Mouse (Mus musculus) monocyte, adult 2 months (primary cell): ENCODE measurements around the gene Clps.
"Not testable (repeated sequence)": the region's sequence is repeated elsewhere in the genome, so short reads cannot be mapped to it uniquely, and the experiment has no call there.

Experiments used
- DNase-seq, 2 experiments: peaks; one replicate each; pipeline ENCODE4 v3.0.0; 2022; ENCODE audit warnings: low spot score in 2 of 2, low read depth in 1 of 2

Gene Clps

DNA sequence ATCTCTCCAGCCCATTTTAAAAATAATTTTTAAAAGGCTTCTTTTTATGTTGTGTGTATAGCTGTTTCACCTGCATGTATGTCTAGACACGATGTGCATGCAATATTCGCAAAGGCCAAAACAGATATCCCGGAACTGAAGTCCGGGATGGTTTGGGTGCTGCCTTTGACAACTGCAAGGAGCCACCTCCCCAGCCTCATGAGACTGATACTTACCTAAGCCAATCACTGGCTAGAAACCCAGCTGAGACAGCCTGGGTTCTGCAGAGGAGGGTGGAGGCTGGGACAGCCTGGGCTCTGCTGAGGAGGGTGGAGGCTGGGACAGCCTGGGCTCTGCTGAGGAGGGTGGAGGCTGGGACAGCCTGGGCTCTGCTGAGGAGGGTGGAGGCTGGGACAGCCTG lies 6.5 kb downstream of the Clps start:
- not testable (repeated sequence) for DNase-seq

DNA sequence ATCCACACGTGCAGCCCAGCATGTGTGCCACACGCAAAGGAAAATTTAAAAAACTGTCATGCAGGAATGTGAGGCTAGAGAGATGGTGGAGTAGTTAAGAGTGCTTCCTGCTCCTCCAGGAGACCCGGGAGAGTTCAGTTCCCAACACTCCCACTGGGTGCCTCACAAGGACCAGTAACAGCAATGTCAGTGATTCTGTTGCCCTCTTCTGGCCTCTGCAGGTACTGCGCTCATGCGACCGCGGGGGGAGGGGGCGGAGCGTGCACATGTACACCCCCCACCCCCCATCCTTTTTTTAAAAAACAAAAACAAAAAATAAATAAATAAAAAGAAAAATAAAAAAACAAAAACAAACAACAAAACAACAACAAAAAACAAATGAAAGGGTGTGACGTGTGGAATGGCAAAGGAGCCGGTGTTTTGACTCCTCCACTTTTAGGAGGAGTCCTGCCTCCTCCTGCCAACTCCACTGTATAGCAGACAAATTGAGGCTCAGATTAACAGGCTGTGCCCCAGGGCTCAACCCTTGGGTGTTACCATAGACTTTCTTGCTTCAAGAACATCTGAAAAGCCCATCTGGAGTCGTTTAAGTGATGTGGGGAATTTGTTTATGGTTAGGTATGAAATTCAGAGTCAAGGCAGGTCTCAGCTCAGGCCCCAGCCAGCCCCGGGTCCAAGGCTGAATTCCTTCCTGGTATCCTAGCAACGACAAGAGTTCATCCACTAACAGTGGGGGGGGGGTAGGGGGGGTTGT lies 7.3 kb downstream of the Clps start:
- peak; percentile 19 to 46 for DNase-seq

DNA sequence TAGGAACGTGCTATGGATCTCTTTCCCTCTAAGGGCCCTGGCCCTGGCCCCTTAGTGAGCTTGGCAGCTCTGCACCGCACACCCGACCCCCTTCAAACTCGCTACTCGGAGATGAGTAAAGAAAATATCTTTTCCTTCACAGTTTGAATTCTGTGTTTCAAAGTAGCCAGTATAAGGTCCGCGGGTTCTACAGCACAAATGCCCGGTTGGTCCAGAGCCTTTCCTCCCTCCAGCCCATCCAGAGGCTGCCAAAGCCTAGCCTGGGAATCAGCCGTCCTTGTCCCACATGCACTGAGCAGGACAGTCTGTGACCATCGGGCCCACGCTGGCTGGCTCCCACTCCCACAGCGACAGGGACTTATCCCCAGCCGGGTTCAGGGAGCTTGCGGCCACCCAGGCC lies 11.5 kb downstream of the Clps start, which contains the start of gene Clpsl2:
TSS of gene Clpsl2 (plus strand) at position 301 of the 400 bp plus-strand sequence.
- DNase-seq: no peak

DNA sequence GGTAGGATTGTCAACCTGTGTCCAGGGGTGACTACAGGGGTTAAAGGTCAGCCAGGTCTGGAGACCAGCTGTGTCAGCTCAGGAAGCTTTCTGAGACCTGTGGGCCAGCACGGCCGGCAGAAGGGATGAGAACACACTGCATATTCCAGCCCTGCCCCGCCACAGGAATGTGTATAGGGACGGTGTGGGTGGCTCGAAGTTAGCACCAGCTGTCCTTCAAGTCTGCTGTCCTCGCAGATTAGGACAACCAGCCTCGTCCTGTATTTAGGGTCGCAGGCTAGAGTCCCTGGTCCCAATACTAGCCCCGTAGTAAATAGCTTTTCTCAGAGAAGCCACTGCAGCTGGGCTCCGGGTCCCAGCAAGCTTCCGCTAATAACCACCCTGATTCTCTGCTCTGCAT lies 12.0 kb downstream of the Clps start:
- DNase-seq: no peak

DNA sequence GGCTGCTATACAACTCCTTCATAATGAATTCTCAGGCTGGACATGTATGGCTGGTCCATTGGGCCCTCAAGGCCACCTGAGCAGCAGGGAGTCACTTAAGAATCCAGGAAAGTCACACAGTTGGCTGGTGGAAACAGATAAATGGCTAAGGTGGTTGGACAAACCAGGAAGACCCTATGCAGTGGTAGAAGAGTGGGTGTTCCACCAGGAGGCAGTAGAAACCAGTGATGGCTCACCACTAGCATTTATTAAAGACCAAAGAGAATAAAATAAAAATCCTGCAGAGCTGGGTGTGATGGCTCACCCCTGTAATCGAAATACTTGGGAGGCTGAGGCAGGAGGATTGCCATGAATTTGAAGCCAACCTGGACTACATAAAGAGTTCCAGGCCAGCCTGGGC lies 13.6 kb downstream of the Clps start:
- no peak for DNase-seq

DNA sequence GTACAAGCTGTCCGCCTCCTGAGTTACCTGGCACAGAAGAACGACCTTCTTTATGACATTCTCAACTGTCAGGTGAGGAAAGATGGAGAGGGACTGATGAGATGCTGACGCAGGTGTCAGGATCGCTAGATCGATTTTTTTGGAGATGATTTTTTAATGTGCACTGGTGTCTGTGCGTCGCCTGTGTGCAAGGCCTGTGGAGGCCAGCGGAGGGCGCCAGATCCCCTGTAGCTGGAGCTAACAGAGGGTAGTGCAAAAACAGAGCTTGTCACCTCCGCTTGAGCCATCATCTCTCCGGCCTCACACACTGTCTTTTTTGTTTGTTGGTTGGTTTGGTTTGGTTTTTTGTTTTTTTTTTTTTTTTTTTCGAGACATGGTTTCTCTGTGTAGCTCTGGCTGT lies 22.7 kb downstream of the Clps start:
- no peak for DNase-seq

DNA sequence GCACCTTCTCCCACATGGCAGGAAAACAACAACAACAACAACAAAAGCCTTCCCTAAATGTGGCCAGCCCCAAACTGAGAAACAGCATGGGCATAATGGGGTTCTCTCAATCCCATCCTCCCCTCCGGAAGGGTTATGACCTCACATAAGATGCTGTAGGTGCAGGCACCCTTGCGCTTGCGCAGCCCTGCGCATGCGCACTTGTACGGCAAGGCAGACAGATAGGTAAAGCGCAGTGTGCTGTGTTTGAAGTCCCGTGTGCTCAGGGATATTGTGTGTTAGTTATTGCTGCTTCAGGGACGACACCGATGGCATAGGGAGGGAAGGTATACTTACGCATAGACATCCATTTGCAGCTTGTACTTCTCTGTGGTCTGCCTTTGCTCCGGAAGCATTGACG lies 27.2 kb downstream of the Clps start:
- no peak for DNase-seq

DNA sequence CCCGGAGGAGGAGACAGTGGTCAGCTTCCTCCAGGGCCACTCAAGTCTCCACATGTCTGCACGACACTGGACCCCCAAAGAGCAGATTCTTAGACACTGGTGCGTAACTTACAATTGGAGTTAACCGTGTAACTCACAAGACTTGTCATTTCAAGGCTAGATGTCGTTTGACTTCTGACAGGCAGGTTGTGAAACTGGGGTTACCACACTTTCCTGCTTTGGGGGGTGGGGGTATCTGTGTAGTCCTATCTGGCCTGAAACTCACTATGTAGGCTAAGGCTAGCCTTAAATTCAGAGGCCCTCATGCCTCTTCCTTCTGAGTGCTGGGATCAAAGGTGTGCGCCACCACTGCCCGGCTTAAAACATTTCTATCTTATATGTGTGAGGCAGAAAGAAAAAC lies 28.0 kb downstream of the Clps start:
- DNase-seq: no peak

DNA sequence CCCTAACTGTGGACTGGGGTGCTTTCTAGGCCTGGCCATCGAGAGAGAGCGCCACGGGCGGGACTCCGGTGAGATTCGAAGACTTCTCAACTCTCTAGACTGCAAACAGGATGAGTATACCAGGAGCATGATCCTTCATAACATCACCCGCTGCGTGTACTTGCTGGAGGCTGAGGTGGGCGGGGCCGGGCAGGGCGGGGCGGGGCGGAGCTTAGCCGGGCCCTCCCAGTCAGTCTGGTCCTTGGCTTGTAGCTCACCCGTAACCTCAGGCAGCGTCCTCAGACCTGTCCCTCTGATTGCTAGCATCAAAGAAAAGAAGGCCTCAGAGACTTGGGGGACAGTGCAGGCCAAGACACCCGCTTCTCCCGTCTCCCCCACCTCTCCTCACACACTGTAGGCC lies 28.6 kb downstream of the Clps start:
- no peak for DNase-seq

DNA sequence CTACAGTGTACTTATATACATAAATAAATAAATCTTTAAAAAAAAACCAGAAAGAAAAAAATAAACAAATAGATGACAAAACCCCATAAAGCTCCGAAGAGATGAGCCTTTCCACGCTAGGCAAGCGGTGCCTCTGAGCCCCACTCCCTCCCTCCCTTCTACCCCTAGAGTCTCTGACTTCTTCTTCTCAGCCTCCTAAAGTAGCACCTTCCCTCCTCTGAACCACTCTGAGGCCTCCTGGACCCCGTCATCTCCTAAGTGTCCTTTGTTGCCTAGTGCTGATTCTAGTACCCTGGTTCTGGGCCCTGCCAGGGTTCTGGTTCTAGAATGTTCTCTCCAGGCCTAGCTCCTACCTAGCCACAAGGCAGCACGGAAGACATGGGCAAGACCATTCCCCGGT lies 30.1 kb downstream of the Clps start, which contains the start of gene Armc12:
TSS of gene Armc12 (plus strand) at position 301 of the 400 bp plus-strand sequence.
- DNase-seq: no peak

DNA sequence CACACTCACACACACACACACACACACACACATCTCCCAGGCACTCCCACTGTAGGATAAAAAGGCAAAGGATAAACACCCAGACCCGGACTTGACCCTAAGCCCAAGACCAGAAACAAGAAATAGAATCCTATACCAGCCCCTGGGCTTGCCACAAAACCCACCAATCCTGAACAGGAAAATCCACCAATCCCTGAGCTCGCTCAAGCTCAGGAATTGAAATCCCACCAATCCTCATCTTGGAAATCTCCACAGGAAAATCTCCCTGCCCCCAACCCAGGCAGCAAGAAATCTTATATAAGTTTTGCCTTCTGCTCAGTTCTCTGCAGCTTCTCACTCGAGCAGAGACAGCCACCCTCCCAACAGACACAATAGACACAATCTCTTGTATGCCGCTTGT lies 31.4 kb downstream of the Clps start:
- no peak for DNase-seq

DNA sequence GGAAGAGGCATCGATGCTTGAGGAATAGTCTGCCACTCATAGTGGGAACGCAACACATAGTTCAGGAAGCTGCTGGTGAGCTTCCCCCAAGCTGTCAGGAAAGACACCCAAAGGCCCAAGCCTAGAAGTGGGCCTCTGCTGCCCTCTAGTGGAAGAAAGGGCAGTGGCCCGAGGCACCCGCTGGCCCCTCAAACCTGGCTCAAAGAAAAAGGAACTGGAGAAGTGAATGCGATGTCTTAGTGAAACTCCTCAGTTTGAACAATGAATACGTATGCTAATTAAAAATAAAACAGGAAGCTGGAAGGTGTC lies 32.6 kb downstream of the Clps start:
- DNase-seq: peak; percentile 70 to 78

DNA sequence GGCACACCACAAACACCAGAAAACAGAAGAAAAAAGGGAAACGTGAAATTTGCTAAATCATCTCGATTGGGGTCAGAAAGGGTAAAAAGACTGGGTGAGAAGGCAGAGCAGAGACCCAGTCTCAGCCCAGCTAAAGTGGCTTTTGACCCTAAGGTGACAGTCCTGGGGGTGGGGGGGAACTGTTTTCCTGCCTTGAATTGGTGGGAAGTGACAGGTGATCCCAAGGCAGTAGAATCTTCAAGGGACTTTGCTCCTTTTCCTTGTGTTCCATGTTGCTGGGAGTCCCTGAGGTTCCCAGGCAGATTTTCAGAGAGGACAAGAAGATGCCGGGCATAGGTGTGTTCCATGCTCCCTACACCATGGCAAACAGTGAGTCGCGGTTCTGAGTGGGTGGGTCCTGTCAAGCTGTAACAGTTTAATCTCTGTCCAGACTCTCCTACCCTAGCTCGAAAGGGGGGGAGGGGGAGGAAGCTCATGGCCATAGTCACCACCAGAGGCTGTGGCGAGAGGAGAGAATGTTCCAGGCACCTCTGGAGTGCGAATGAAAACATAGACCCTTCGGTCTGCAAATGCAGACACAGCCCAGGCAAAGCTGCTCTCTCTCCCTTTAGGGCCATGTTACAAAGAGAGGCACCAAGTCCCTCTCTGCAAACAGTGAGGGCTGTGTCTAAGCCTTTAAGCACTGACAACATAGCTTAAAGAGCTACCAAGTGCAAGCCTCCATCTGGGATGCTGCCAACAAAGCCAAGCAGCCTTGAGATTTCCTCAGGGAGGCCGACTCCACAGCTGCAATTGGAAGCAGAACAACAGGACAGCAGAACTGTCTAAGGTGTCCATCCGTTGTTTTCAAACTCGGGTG lies 33.2 kb downstream of the Clps start:
- DNase-seq: no peak

DNA sequence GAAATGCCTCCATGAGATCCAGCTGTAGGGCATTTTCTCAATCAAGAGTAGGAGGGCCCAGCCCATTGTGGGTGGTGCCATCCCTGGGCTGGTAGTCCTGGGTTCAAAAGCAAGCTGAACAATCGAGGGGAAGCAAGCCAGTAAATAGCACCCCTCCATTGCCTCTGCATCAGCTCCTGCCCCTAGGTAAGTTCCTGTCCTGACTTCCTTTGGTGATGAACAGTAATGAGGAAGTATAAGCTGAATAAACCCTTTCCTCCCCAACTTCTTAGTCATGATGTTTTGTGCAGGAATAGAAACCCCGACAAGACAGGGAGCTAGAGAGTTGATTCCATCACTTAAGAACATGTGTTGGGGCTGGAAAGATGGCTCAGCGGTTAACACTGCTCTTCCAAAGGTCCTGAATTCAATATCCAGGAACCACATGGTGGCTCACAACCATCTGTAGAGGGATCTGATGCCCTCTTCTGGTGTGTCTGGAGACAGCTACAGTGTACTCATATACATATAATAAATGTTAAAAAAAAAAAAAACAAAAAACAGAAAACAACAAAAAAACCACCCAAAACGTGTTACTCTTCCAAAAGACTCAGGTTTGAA lies 35.6 kb downstream of the Clps start:
- DNase-seq: no peak

DNA sequence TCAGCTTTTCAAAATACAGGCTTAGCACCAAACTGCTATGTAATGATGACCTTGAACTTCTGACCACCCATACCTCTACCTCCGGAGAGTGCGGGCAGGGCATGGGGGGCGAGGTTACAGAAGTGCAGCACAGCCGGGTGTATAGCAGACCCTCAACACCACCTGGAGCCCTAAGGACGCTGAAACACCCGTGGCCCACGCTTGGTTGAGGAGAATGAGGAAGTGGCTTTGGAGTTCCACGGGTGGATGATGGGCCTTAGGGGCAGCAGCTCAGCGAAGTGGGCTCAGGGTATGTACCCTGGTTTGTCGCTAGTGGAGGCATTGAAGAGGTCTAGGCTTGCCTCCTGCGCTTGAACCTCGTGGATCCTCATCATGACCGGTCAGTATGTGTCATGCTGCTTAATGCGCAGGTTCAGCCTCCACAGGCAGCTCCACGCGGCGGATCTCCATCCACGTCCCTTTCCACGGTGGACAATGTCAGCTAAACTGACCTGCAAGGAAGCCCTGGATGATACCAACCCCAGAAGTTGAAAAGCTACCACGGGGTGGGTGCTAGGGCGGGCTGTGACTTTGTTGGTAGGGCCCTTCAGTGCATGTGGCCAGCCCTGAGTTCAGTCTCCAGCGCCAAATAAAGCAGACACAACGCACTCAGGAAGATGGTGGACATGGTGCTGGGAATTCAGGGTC lies 36.4 kb downstream of the Clps start:
- DNase-seq: no peak

DNA sequence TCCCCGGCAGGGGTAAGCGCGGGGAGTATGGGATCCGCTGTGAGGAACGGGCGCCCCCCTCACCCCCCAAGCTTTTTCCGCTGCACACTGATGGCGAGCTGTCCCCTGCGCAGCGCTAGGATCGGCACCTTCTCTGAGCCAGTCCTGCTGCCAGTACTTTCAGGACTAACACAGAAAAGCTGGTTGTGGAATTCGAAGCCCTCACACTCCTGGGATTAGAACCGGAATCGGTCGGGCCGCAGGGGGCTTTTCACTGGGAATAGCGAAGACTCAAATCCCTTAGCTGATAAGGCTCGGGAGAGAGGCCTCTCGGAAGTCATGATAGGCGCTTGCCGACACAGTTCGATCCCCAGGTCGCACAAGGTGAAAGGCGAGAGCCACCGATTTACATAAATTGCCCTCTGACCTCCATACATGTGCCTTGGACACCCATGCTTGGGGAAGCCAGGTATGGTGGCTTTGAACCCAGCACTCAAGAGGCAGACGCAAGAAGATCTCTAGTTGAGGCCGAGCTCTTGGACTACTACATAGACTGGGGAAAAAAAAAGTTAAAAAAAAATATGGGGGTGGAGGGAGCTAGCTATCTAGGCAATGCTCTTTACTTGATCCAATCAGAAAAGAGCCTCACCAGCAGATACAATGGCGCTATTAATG lies 37.1 kb downstream of the Clps start:
- no peak for DNase-seq

DNA sequence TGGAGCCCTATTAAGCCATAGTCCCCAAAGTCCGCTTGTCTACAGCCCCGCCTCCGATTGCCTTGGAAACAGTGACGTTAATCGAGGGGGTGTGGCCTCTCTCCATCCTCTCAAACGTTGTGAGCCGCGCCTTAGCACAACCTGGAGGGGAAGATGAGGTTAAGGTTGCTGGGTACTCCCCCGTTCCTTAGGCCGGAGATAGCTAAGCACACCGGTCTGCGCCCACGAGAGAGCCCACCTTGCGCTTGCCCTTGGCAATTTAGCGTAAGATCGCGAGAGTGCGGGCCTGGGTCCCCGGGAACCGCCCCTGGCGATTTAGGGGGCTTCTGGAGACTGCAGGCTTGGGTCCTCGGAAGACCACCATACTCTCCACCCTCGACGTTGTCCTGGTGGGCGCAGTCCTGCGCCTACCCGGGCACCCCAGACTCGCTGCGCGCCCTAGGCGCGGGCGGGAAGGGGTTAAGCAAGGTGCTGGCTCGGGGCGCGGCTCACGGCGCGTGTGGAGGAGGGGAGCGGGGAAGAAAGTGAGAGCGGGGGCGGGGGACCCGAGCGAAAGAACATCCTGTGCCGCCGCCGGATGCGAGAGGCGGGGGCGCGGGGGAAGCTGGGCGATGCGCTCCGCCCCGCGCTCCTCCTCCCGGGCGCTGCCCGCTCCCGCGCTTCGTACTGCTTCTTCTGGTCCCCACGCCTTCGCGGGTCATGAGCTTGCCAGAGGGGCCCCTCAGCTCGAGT lies 37.8 kb downstream of the Clps start:
- DNase-seq: peak; percentile 54 to 77

DNA sequence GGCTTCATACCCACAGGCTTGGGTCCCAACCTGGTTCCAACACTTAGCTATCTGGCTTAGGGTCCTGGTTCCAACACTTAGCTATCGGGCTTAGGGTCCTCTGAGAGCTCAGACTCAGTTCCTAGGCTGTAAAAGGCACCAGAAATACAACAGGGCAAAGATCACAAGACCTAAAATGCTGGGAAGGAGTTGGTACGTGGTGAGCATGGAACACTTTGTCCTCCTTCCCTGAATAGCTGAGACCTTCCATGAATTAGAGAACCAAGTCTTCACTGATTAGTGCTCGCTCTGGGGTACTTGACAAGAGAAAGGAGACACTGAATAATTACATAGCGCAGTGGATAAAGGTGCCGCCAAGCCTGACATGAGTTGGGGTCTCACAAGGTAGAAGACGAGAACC lies 38.6 kb downstream of the Clps start:
- no peak for DNase-seq

DNA sequence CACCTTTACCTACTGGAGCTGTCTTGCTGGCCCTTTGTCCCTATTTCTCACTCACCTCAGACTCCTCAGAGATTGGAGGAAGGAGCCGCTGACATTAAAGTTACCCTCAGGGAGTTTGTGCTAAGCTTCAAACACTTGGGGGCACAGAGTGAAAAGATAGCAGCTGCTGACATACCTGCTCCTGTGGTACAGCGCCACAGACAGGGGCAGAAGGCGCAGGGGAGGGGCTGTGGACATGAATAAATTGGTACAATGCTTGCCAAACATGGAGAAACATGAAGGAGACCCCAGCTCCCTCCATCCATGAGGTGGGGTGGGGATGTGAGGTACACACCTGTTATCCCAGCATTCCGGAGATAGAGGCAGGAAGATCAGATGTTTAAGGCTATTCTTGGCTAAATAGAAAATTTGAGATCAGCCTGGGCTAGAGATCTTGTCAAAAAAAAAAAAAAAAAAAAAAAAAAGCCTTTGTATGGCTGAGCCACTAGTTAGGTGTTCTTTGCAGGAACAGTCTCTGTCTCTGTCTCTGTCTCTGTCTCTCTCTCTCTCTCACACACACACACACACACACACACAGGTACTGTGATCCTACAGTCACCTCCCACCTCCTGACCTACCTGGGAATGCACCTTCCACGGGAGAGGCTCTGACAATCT lies 39.4 kb downstream of the Clps start:
- no peak for DNase-seq

DNA sequence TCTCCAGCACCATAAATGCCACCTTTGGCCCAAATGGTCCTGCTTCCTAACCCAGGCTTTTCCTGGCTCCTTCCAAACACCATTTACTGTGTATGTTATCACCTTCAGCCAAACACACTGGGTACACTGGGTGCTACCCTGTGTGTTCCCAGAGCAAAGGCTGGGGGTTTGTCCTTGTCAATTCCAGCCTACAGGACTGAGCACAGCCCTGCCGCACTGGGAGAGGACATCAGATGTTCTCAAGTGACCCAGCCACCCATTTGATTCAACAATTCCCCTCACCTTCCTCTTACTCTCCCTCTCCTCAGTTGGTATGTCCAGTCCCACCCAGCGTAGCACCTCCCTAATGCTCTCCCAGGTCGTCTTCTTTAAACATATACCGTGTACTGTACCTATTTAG lies 40.0 kb downstream of the Clps start:
- no peak for DNase-seq
